Mouse (Mus musculus): ENCODE measurements at regions not wholly inside any gene's neighbourhood (a gene's known extent, or its start where the extent isn't known, plus 50 kb on each side); places are given as distances from the start of the nearest gene placed in this dataset.

GRCm38 (mm10) chr2:169429411-169429810, 158.1 kb downstream of the Gm11011 start:
- TF ChIP-seq CTCF (IDR thresholded peaks at IDR 0.05; ENCODE audit: insufficient read depth, low read length) (no peak), POLR2A (IDR thresholded peaks at IDR 0.05; ENCODE audit: borderline replicate concordance, extremely low read depth, low read depth, low read length) (no peak)
